Mouse (Mus musculus) embryo, embryonic 10.5 days (tissue): ENCODE measurements at regions not wholly inside any gene's neighbourhood (a gene's known extent, or its start where the extent isn't known, plus 50 kb on each side); places are given as distances from the start of the nearest gene placed in this dataset.
A peak's percentile ranks its signal among the peaks of the same experiment; 100 is the strongest.

Experiments used
- DNase-seq: peaks from one replicate; pipeline ENCODE4 v3.0.0-alpha.2; 2015; ENCODE audit warnings: low spot score

DNA sequence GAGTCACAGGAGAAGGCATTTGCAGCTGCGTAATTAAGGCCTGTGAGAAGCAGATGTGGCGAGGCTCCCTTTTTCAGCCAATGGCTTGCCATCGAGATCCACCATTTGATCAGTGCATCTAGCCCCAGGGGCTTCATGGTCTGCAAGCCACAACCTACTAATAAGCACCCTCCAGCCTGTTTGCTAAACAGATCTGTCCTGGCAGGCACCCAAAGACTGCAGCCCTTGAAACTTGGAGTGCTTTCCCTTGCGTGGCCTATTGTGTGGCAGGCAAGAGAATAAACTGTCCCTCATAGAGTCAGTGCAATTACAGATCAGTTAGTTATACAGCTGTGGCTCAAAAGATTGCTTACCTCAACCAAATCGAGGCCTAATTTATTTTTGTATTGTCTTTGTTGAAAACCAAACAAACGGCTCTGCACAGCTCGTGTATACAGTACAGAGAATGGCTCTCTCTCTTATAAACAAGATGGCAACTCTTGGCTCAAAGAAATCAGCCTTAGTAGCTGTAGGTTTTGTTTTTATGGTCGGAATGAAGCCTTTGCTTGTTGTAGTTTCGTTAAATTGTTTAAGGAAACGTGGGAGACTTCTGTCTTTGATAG, 195.9 kb upstream of the Satb2 start:
- no peak for DNase-seq

DNA sequence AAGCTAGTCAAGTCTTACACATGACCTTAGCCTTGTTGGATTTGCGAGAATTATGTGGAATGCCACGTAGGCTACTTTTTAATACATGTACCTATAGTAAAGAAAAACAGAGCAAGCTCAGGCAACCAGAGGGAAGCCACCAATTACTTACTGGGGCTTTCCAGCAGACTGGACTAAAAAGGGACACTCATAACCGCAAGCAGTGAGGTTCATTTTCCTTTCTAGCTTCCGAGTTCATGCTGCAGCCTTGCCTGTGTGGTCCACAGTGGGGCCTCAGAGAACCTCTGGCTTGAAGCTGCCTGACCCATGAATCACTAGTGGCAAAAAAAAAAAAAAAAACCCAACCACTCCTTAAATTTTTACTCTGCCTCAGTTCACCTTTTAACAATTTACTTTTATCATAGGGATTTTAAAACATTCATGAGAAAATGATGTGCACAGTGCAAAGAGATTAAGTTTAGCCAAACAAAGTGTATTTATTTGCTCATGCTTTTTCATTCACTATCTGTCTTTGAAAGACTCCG, 188.6 kb upstream of the 1700066M21Rik start:
- no peak for DNase-seq

DNA sequence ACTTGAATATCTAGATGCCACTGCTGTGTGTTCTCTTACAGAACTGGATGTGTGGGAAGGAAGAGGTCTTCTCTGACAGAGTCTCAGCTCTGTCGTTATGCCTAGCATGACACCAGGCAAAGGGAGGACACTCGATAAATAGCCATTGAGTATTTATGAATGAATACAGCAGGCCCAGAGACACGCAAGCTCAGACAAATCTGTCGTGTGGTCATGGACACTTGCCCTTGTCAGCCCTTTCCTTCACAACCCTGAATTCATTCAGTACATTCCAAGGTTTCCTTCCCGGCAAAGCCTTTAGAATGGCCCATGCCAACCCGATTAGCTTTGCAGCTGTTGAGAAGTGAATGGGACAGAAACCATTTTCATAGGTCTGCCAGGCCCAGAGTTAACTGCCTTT, 176.1 kb upstream of the 1700066M21Rik start:
- DNase-seq: no peak

DNA sequence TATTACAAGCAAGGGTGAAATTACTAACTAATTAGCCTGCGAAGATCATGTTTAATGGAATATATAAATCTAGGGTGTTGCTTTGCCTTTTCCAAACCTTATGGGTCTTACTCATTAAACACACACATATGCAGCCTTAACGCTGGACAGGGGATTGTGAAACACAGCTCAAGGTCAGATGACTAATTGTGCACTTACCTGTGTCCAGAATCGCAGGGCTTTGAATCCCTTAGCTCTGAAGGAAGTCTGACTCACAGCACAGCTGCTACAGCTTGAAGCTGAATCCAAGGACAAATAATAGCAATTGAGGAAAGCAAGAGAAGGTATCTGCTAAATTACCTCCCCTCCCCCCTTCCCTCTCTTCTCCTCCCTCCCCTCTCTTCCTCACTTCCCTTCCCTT, 173.1 kb upstream of the 1700066M21Rik start:
- DNase-seq: no peak

DNA sequence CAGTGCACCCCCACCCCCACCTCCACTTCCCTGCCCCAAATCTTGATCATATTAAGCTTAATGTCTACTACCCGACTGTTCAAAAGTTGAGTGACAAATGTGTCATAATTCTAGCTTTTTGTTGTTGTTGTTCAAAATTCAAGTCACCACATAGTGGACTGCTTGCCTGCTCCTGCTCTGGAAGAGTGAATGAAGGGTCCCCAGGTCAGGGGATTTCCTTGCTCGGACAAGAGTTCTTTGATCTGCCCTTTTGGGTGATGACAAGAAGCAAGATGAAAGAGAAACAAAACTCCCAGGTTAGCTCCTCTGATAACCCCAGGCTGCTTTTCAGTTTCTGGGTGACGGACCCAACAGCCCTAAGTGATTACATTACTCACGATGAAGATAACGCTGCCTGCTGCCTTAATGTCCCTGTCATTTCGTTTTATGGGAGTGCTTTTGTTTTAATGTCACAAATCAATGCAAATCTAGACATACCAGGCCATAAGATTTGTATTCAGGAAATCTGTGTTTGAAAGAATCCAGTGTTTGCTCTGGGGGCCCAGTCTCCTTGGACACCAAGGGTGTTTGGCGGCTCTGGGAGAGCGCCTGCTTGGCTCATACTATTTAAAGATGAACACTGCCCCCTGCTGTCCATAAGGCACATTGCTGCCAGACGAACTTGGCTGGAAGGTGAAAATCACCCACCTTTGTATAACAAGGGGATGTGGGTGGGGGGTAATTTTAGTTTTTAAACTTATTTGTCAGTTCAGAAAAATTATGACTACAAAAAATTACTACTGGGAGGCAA, 172.0 kb upstream of the 1700066M21Rik start:
- peak; percentile 89 for DNase-seq

DNA sequence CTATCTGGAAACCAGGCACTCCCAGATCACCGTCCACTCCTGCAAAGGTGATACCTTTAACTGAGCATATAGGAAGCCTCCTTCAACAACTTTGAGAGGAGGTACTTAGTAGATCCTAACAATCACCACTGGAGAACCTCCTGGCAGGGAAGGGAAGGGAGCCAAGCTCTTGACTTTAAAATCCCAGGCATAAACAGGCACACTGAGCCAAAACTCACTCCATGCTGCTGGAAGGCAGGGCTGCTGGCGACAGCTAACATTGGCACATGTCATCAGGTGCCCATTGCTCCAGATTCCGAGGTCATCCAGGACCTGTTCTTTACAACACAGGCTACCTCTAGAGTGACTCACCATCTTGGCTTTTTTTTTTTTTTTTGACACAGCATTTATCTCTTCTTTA, 170.9 kb upstream of the 1700066M21Rik start:
- no peak for DNase-seq

DNA sequence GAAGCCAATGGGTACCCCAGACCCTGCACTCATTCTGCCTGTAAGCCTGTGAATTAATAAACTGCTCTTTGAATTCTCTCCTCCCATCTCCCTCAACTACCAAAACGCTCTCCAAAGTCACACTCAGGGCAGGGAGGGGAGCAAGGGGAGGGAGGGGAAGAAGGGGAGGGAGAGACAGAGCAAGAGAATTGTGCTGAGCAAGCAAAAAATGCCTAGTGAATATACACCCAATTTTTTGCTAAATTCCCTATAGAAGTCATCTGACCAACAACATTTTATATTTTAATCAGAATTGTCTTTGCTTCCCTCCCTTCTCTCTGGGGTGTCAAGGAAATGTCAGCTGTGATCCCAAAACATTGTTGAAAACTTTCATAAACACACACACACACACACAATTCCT, 170.5 kb upstream of the 1700066M21Rik start:
- DNase-seq: no peak

DNA sequence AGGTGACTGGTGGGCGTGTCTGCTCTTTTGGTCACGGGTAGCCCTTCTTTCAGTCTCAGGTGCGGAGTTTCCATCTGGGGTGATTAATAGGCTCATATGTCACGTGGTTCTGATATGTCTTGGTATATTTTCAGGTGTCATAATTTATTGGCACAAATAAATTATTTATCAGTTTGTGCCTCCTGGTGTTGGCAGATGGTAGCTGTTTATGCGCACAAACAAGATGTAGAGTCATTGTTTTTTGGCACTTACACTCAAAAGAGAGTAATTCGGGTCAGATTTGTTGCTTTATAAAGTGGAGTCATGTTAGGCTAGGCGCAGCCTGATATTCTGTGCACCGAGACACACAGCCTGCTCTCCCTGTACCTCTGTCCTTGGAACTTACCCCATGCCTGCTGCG, 169.0 kb upstream of the 1700066M21Rik start:
- no peak for DNase-seq

DNA sequence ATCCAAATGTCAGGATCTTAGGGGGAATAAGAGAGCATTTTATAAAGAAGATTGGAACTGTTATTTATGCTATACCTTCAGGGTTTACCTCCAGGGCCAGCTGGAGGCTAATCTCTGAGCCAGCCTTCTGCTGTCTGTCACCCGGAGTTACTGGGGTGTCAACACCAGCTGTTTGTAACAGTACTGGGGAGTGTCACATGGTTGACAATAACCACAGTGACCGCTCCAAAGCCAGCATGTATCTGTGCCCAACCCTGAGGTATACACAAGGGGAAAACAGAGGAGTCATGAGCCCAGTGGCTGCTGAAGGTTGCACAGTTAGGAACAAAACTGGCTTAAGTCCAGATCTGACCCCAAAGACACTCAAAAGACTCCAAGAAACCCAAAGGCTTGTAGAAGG, 168.1 kb upstream of the 1700066M21Rik start:
- no peak for DNase-seq

DNA sequence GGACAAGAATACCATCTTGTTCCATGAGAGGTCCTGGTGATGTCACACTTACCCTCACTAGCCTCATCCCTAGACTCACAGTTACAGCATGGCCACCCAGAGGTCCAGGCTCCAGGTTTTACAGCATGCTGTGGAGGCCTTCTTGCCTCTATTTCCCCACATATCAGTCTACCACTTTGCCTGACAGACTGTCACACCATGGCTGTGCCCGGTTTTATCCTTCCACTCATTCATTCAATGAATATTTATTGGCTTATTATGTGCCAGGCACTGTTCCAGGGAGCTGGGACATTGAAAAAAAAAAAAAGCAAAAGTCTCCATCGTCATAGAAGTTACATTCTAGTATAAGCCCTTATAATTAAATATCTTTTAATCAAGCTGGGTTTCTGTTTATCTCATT, 166.4 kb upstream of the 1700066M21Rik start:
- DNase-seq: no peak

DNA sequence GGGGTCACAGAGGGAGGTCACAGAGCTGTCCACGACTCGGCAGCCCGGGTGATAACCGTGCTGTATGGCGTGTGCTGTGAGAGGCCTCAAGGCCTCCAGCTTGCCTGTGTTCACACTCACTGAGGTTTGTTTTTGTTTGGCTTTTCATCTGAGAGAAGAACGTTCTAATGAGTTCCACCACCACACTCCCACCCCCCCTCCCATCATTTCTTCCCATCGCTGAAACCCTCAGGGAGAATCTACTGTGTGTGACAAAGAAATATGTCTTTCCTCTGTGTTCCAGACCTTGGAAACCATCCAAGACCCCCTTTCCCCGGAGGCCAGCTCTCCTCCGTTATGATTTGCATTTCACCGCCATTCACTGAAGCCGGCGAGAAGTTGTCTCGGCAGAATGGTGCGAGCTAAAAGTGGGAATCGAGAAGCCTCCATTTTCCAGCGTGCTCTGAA, 164.0 kb upstream of the 1700066M21Rik start:
- peak; percentile 23 for DNase-seq

DNA sequence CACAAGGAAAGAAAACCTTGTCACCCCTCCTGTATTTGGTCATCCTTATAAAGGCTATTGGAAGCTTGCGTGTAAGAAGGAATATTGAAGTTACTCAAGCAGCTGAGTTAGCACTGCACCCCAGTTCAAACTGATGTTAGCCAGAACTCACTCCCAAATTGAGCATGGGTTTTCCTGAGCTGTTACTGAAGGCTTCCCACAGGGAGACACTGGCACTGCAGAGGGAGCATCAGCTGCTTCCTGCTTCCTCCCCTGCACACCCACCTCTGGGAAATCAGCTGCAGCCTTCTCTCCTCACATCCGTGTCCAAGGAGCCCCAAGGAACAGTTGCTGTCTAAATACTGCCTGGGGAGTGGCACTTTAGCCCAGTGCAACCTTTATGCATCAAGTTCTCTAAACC, 163.2 kb upstream of the 1700066M21Rik start:
- peak; percentile 7 for DNase-seq

DNA sequence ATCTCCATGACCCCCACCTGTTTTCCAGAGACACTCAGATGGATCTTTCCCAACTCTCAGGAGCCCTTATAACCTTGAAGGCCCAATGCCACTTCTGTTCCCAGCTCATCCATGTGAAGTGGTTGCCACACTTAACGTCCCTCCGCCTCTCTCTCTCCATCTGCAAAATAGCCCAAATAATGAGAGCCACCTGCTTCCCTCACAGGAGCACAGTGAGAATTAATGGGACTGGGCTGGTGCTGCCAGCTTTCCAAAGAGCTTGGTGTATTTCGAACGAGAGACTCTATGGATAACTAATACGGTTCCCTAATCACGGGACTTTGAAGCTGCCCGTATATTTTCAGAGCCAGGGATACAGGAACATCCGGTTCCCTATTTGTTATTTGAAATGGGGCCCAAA, 159.8 kb upstream of the 1700066M21Rik start:
- DNase-seq: peak; percentile 8

DNA sequence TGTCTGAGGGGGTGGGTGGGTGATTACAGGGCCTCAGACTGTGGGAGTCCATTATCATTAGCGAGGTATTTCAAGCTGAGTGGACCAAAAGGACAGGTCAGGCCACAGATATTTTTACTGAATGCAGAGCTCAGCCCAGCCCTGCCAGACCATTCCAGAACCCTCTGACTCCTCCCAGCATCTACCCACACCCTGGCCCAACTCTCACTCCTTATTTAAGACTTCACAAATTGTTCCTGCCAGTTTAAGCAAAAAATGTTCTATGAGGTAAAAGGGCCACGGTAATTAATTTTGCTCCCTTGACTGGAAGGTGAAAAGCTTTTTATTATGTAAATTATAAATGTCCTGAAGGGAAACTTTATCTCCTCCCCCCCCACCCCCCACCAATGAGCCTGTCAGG, 159.3 kb upstream of the 1700066M21Rik start:
- DNase-seq: peak; percentile 39

DNA sequence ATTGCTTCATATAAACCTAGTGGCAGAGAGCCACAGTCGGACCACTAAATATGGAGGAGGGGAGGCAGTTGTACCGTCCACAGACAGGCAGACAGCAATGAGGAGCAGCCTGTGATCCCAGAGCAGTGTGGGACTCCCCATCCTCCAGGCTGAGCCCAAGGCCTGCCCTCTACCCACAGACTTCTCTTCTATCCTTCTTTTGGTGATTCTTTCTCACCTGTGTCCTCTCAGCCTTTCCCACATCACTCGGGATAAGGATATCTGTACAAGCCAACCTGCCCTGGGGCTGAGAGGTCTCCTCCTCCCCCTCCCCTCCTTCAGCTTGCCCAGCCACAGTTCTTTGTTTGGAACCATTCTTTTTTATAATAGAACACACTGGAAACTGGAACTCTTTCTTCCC, 158.8 kb upstream of the 1700066M21Rik start:
- DNase-seq: no peak

DNA sequence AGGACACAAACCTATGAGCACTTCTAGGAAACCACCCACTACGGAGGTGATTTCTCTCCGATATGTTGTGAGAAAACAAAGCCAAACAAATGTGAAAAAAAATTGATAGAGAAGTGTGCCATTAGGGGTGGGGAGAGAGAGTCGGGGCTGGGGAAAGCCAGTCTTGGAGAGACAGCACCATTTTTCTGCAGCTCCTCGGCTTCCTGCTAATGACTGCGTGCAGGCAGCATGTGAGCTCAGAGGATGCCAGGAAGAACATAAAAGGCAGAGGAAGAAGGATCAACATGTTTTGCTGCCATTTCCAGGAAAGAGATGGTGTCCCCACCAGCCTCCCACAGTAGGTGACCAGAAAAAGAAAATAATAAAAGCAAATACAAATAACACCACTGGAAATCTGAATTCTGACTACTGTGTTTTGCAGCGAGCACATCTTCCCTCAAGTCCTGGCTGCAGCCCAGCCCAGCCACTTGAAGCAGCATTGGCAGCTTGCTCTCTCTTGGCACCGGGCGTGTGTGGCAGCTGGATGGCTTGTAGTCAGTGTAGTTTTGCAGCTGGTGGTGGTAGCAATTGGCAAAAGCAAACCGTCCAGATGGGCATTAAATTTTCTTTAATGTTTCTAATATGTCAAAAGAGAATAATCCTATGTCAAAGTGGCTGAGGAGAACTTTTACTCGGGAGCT, 152.9 kb upstream of the 1700066M21Rik start:
- no peak for DNase-seq

DNA sequence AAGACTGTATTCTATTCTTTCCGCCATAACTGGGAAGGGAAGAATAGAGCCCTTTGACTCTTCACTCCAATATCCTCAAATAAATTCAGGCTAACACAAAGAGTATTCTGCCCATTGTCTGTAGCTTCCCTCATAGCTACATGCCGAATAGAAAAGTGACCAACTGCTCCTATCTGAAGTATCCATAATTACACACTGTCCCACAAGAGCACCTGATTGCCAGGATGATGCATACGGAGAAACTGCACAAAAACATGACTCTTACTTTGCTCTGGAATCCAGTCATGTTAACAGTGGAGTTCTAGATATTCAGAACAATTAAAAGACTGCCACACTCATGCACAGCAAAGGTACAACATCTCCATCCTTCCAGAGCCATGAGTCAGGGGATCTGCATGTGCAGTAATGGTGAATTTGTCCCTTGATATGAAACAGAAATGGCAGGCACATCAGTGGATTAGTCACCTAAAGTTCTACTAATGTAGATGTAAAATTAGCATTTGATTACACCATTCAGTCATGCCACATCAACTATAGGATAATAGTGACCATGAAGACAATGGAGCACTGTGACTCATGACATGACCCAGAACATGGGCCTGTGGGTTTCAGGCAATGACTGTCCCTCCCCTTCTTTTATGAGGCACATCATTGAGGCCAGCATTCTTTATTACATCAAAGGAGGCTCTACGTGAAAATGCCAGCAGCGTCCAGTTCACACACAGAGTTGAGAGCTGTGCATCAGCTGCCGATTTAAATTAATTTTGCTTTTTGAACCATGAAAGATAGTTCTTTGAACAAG, 133.6 kb upstream of the 1700066M21Rik start:
- DNase-seq: peak; percentile 58

DNA sequence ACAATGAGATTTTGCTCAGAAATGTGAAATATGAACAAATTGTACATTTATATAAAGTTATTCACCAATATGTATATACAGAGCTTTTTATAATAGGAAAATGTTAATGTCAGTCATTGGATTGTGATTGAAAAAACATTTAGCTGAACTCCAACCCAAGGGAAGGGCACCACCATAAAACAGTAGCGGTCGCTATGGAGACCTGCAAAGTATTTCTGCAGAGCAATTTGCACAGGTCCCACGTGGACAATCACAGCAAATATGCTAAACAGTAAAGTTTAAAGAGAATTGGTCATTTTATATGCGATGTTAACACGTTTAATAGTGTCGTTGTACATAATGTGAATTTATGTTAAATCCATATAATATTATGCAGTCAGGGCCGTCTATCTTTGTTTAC, 117.8 kb upstream of the 1700066M21Rik start:
- peak; percentile 39 for DNase-seq

DNA sequence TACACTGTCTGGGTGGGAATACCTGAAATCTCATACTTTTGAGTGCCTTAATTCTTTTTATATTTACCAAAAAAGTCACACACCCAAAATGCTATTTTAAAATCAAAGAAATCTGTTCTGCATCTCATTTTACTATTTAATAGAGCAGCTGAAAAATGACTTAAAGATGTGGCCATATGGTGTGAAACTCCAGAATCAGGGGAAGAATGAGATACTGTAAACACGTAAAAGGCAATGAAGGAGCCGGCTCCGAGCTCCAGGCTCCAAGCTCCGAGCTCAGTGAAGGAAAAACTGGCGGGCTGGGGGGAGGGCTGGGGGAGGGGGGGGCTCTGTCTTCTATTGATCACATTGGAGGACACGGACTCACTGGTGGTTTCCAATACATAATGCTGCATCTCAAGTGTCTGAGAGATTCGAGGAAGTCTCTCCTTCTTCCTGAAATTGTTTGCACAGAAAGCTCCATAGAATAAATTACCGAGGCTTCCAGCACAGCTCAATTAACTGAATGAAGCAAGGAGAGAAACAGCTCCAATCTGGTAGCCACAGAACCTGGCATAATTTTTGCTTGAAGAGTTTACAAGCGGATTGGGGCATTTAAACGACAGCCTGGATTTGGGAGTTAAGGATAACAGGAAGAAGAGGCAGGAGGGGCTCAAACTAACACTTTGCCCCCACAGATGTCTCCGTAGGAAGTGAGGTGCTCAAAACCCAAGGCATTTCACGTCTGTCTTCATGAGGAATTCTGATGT, 112.2 kb upstream of the 1700066M21Rik start:
- DNase-seq: no peak

DNA sequence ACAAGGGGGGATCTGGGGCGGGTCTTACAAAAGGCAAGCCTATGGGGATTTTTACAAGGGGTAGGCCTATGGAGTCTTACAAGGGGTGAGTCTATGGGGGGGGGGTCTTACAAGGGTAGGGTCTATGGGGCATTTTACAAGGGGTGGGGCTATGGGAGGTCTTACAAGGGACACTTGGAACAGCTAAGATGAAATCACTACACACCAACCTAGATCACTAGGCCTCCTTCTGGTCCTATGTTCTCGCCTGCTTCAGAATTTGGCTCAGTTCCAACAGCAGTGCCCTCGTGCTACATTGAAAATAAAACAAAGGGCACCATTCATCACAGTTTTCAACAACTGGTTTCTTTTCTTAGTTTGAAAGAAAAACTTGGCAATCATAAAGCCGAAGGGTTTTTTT, 110.7 kb upstream of the 1700066M21Rik start:
- no peak for DNase-seq

DNA sequence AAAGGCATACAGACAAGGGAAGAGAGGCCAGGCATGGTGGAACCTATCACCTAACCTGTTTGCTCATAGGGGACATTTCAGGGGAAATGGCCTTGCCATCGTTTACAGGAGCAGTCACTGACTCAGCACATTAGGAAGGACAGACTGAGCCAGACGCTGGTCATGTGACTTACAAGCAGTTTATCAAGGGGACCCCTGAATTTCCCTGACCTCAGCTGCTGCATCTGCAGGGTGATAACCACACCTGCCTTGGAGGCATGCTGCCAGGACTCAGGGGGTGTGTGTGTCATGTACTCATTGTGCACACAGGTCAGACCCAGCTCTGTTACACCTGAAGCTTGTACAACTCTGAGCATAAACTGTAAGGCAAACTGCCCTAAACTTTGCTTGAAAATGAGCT, 109.6 kb upstream of the 1700066M21Rik start:
- DNase-seq: no peak
